Mouse (Mus musculus): Measurements from ENCODE around the gene Dhodh.

Gene Dhodh

DNA sequence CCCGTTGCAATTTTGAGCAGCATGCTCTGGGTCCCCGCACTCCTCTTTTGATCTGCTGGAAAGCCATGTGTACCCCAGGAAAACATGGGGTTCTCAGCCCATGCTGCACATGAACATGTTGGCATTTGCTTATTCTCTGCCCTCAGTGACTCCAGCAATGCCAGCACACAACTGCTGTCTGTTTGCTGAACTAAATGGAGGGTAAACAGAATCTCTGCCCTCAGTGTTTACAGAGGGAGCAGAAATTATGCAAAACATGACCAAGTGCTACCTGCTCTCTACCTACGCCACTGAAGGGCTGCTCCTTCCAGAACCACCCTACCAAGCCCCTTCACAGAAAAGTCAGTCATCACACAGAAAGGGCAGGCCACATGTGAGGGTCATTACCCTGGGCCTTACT lies 23.6 kb downstream of the Dhodh start:
- no peak for DNase-seq

DNA sequence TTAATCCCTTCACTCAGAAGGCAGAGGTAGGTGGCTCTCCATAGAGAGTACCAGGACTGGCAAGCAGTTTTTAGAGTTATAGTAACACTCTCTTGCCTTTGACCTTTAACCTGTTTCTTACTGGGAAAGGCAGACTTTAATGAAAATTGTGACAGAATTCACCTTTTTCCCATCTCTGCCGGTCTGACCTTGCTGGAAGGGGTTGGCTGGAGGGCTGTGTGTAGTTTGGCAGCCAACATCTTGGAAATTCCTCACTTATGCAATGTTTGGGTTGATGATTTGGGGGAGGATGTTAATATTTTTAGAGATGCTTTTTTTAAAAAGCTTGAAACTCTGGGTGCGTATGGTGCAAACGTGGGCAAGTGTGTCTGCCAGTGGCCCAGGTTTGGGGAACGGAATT lies 24.2 kb downstream of the Dhodh start:
- DNase-seq = no peak

DNA sequence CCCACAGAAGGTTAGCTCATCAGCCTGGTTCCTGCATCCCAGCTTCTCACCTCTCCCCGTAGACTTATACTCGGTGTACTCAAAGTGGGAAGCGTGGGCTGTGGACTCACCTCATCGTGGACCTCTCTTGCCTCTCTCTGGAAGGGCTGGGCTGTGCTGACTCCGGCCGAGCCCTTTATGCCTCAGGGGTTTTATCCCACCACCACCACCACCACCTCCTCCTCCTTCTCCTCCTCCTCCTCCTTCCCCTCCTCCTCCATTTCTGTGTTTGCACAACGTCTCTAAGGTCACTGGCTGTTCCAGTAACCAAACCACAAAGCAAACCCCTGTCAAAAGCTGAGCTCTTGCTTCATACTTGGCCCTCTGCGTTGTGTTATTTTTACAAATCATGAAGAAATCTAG lies 29.6 kb downstream of the Dhodh start, which contains the start of gene Hp:
Gene Hp (minus strand): TSS at position 273 of the 402 bp plus-strand sequence.
- DNase-seq = no peak

DNA sequence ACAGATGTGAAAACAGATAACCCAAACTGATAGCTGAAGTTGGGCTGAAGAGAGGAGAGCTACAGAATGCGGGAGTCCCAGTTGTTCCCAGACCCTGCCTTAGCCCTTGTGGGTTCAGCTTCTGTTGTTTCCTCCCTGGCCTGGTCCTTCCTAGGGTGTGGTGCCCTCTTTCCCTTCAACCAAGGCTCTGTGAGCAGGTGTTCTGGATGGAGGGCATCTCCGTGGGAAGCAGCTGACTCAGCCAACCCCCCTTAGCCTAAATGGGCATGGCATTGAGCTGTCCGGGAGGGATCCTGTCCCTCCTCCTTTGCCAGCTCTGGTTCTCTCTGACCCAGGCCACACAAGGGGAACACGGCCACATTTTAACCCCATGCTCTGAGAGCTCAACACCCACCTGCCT lies 32.2 kb downstream of the Dhodh start:
- DNase-seq = no peak

DNA sequence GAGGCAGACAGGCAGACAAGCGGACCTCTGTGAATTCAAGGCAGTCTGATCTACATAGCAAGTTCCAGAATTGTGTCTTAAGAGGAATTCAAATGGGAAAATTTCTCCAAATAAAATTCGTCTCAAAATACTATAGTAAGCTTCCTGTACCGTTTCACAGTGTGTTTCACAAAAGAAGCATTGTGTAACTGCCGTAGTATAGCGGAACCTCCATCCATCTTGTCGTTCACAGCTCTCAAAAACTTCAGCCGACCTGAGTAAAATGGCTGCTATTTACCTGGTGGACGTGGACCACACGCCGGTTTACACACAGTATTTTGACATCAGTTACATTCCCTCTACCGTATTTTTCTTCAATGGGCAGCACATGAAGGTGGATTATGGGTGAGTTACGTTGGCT lies 37.3 kb downstream of the Dhodh start:
- no peak for DNase-seq

DNA sequence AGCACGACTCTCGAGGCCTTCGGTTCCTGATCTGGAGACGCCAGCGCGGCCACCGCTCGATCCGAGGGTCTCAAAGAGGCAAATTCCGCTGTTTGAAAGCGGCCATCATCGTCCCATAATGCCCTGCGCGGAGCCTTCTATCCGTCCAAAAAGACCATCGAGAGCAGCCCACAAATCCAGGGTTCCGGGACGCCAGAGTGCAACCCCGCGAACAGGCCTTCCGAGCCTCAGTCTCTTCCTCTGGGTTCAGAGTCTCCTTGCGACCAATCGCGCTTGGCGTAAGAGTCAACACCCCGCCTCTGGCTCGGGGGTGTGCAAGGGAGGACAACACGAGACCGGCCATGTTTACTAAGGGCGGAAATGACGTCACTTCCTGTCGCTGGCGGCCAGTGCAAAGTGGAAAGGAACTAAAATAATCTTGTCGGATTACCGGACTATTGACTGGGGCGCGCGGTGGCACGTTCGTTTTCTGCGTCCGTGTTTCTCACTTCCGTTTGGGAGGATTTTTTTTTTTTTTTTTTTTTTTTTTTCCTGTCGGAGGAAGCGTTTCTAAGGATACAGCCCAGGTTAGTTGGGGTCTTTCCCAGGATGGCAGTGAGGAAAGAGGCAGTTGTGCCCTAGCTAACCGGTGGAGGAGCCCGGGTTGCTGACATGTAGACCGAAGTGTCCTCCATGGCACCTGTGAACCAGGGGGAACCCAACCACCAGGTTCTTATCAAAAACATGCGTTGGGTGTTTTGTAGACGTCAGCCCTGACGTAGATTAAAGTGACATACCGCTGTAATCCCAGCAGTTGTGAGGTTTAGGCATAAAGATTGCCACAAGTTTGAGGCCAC lies 42.8 kb downstream of the Dhodh start, which contains the start of the genes Dhx38 and Txnl4b:
Gene Dhx38 (minus strand): TSS at position 364 of the 836 bp plus-strand sequence.
Gene Txnl4b (plus strand): TSS at position 395 of the 836 bp plus-strand sequence.
- peak; percentile 99 for DNase-seq

DNA sequence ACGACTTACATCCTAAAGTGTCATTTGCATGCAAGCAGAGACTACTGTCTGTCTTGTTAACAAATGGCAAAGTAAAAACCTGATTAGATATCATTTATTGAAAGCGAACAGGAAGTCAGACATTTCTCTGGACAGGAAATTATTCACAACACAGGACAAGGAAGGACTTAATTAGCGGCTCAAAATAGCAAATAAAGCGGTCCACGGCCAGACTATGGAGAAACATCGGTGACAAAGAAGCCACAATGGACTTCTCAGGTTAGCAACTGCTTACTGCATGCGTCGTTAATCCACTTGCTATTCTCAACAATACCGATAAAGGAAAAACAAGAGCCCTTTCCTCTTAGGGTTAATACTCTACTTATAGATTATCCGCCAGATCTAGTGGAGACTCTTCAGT lies 43.7 kb downstream of the Dhodh start:
- no peak for DNase-seq

DNA sequence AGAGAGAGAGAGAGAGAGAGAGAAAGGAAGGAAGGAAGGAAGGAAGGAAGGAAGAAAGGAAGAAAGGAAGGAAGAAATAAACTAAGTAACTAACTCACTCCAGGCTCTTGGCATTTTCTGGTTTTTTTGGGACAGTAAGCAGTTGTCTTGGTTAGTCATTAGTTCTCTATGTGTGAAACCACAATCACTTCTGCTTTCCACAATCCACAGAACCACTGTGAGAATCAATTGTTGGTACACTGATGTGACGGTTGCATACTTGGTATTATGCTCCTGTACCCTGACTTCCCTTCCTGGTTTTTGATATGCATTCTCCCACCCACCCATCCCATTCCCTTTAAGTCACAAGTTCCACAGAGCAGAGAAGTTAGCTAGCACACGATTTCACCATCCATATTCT lies 44.6 kb downstream of the Dhodh start:
- DNase-seq = no peak

DNA sequence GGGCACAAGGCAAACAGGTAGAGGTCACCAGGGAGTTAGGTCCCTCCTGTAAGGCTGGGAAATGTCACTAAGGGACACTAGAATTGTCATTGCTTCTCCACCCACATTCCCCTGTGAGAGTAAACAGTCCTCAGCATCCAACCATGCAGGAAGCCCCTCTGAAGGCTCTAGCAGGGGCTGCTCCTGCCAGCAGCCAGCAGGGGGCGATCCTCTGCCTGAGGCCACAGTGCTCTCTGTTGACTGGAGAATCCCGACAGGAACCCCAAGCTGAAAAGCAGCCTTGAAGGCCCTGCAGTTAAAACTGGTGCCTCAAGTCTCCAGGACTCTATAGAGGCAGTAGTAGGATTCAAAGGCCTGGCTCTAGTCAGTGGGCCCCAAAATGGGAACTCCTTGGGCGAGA lies 56.8 kb downstream of the Dhodh start:
- DNase-seq = peak; percentile 54

DNA sequence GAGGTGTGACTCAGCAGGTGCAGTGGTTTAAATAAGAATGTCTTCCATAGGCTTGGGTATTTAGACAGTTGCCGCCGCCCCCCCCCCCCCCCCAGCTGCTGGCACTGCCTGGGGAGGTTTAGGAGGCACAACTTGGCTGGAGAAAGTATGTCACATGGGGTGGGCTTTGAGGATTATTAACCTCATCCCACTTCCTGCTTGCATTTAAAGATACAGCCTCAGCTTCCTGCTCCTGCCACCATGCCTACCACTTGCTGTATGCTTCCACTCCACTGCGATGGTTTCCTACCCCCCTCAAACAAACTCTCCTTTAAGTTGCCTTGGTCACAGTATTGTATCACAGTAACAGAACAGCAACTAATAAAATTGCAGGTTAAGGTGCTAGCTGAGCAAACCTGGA lies 64.4 kb downstream of the Dhodh start:
- DNase-seq = no peak

DNA sequence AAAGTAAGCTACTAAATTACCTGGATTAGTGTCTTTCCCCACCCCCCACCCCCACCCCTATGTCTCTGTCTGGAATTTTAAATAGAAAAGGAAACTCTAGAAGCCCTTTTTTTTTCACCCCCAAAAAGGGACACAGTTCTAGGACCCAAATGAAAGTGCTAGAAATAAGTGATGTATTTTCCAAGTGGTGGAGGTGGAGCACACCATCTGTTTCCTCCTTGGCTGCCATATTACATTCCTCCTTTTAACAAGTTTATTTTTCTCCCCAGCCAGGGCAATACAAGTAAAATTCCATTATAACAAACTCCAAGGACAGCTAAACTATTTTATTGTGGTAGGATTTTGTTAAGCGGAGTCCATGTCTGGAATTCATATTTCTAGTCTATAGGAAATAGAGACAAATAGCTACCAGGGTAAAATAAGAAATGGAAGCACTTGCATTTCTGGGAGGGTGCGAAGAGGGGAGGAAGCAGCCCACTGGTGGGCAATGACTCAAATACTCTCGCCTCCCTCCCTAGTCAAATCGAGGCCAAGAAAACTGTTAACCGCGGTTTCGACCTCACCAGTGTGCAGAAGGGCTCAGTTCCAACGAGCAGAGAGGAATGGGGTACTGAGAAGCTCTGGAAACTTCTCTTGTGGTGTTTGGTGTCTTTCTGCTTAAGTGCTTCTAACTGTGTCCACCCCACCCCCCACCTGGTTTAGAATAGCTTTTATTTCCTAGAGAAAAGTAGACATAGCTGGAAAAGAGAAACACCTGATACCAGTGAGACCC lies 65.5 kb downstream of the Dhodh start:
- no peak for DNase-seq

DNA sequence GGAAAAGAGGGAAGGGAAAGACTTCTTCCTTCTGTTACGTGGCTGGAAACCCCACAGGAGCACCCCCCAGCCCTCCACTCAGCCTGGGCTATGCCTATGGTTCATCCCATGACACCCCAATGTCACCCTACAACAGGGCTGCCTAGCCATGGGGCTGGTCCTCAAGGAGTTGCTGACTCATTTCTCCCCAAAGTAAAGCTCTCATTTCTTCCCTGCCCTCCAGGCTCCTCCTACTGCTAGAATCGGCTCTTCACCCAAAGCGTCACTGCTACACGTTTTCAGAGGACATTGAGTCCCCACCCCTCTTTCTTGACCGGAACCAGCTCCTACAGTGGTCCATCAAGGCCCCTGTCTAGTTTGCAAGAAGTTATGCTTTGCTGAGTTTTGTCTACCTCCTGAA lies 66.3 kb downstream of the Dhodh start:
- no peak for DNase-seq
